Mouse (Mus musculus) urinary bladder, postnatal 36 days (tissue): ENCODE measurements around the gene Ttc9b.
A peak's percentile ranks its signal among the peaks of the same experiment; 100 is the strongest.
"Not testable (repeated sequence)": the region's sequence is repeated elsewhere in the genome, so short reads cannot be mapped to it uniquely, and the experiment has no call there.

ENCODE experiments used
- DNase-seq, 2 experiments: peaks; one replicate each; pipeline ENCODE4 v3.0.0; 2022; ENCODE audit warnings: low spot score in 2 of 2, mixed read lengths in 1 of 2

Ttc9b gene

GRCm38 (mm10) chr7:27635094-27635493 is 18.6 kb upstream of the Ttc9b start:
- DNase-seq = not testable (repeated sequence)

GRCm38 (mm10) chr7:27644471-27644870 is 9.2 kb upstream of the Ttc9b start:
- DNase-seq = no peak

GRCm38 (mm10) chr7:27646516-27646915 is 7.2 kb upstream of the Ttc9b start:
- DNase-seq = no peak

GRCm38 (mm10) chr7:27647281-27648002 is 6.3 kb upstream of the Ttc9b start:
- no peak for DNase-seq

GRCm38 (mm10) chr7:27649723-27650122 is 4.0 kb upstream of the Ttc9b start:
- no peak for DNase-seq

GRCm38 (mm10) chr7:27650949-27651348 is 2.8 kb upstream of the Ttc9b start:
- peak; percentile 56 to 65 for DNase-seq

GRCm38 (mm10) chr7:27654607-27655276 is 1.0 kb downstream of the Ttc9b start:
- no peak for DNase-seq

- DNase-seq = no peak
Observed at GRCm38 (mm10) chr7:27655545-27655944, 1.8 kb downstream of the Ttc9b start.

- no peak for DNase-seq
Observed at GRCm38 (mm10) chr7:27656600-27656999, 2.9 kb downstream of the Ttc9b start.

GRCm38 (mm10) chr7:27657824-27658395 is 4.2 kb downstream of the Ttc9b start:
- no peak for DNase-seq

GRCm38 (mm10) chr7:27658712-27659663 is 5.3 kb downstream of the Ttc9b start:
- DNase-seq = no peak

- no peak for DNase-seq
Observed at GRCm38 (mm10) chr7:27662038-27662437, 8.3 kb downstream of the Ttc9b start.

GRCm38 (mm10) chr7:27673064-27673574 is 19.4 kb downstream of the Ttc9b start:
- DNase-seq = no peak

GRCm38 (mm10) chr7:27673575-27674131 is 19.9 kb downstream of the Ttc9b start:
- no peak for DNase-seq

GRCm38 (mm10) chr7:27674195-27674521 is 20.4 kb downstream of the Ttc9b start:
- DNase-seq = no peak

- peak; percentile 92 to 94 for DNase-seq
Observed at GRCm38 (mm10) chr7:27674522-27675221, 21.0 kb downstream of the Ttc9b start, which contains the start of gene Map3k10. TSS of gene Map3k10 (minus strand) at chr7:27674598.

GRCm38 (mm10) chr7:27675222-27675612 is 21.5 kb downstream of the Ttc9b start:
- DNase-seq = no peak

- DNase-seq = no peak
Observed at GRCm38 (mm10) chr7:27683218-27683617, 29.5 kb downstream of the Ttc9b start.

GRCm38 (mm10) chr7:27685220-27685619 is 31.5 kb downstream of the Ttc9b start:
- no peak for DNase-seq

- no peak for DNase-seq
Observed at GRCm38 (mm10) chr7:27685681-27686080, 32.0 kb downstream of the Ttc9b start.

GRCm38 (mm10) chr7:27687043-27687442 is 33.3 kb downstream of the Ttc9b start:
- DNase-seq = no peak
